Mouse (Mus musculus): Measurements from ENCODE around the gene Supt3.

Gene Supt3

DNA sequence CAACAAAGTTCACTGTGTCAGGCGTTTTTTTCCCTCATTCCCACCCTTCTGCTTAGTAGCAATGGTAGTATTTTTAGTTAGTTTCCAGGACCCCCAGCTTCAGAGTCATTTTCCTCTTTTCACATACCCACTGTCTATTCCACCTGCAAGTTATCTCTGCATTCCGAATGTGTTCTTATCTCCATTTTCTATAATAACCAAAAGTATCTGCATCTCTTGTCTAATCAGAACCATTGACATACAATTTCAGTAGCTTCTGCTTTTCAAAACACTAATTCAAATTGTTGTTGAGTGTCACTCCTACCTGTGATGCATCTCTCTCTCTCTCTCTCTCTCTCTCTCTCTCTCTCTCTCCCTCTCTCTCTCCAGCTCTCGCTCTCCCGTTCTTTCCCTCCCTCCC lies 3.4 kb downstream of the Supt3 start:
- no peak for DNase-seq (ENCODE audit: low spot score in 2 of 2)

- DNase-seq (ENCODE audit: low spot score in 2 of 2) = no peak
These were observed 5.4 kb downstream of the Supt3 start for GRCm38 (mm10) chr17:44782366-44782765.

- no peak for DNase-seq (ENCODE audit: low spot score in 2 of 2)
These were observed 6.2 kb downstream of the Supt3 start for GRCm38 (mm10) chr17:44783143-44783542.

DNA sequence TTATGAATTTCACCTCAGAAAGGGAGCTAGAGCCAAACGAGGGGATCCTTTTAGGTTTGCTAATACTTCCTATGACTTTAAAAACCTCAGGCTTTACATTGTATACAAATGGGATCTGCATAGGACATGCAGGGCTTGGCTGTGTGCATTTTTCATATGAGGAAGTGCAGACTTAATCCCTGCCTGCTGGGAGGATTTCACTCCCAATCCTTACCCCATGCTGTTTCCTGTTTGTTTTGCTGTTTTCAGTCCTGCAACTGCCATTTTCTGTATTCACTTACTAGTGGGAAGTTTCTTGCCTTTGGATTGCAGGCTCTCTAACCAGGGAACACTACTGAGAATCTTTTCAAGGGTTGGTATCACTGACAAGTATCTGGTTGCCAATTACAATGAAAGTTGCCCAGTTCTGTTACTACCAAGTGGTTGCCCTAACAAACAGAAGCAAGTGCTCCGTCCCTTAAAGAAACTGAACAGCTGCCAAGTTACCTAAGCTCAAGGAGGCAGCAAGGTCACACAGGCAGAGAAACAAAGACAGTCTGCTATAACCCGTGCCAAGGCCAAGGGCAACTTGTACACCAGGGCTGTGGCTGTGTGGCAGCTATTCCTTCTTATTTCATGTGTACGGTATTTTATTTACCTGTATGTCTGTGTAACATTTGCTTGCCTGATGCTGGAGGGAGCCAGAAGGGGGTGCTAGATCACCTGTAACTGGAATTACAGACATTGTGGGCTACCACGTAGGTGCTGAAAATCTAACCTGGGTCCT lies 12.2 kb downstream of the Supt3 start:
- DNase-seq (ENCODE audit: low spot score in 2 of 2) = no peak

GRCm38 (mm10) chr17:44792218-44792917 lies 15.4 kb downstream of the Supt3 start:
- peak; percentile 64 to 75 for DNase-seq (ENCODE audit: low spot score in 2 of 2)

DNA sequence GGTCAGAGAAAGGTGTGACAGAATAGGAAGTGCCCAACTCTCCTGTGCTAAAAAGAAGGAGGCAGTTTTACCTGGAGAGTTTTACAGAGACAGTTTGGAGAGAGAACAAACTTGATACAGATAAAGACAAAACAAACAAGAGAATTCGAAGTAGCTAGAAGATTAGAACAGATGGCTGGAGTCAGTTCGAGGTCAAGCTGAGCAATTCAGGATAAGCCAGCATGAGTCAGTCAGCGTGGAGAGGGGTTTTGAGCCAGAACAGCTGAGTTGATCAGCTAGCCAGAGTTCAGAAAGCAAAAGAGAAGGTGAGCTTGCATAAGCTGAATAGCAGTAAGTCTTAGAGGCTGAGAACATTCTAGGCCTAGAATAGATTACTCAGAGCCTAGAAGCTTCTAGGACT lies 20.4 kb downstream of the Supt3 start:
- DNase-seq (ENCODE audit: low spot score in 2 of 2) = no peak

GRCm38 (mm10) chr17:44807031-44807430 lies 30.1 kb downstream of the Supt3 start:
- no peak for DNase-seq (ENCODE audit: low spot score in 2 of 2)

- no peak for DNase-seq (ENCODE audit: low spot score in 2 of 2)
These were observed 37.7 kb downstream of the Supt3 start, which contains the start of gene Runx2 for GRCm38 (mm10) chr17:44814508-44815175. Gene Runx2 (minus strand): TSS chr17:44814797.

- no peak for DNase-seq (ENCODE audit: low spot score in 2 of 2)
These were observed 41.9 kb downstream of the Supt3 start for GRCm38 (mm10) chr17:44818825-44819224.

GRCm38 (mm10) chr17:44819816-44820215 lies 42.9 kb downstream of the Supt3 start:
- no peak for DNase-seq (ENCODE audit: low spot score in 2 of 2)

GRCm38 (mm10) chr17:44821940-44822339 lies 45.0 kb downstream of the Supt3 start:
- DNase-seq (ENCODE audit: low spot score in 2 of 2) = no peak

- DNase-seq (ENCODE audit: low spot score in 2 of 2) = no peak
These were observed 50.2 kb downstream of the Supt3 start for GRCm38 (mm10) chr17:44827124-44827523.

DNA sequence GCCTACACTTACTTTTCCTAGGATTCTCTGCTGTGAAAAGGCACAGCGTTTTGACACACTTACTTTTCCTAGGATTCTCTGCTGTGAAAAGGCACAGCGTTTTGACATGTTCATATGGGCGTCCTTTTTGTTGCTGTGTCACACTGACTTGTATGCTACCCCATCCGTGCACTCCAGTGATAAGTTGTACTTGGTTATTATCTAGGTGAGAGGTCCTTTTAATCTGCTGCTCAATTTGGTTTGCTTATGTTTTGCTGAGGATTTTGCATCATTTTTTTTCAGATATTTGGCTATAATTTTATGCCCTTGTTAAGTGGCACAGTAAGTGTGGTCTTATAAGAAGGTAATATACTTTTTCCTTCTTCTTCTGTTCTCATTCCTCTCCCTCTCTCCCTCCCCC lies 51.0 kb downstream of the Supt3 start:
- DNase-seq (ENCODE audit: low spot score in 2 of 2) = no peak

- DNase-seq (ENCODE audit: low spot score in 2 of 2) = no peak
These were observed 52.6 kb downstream of the Supt3 start for GRCm38 (mm10) chr17:44829587-44829986.

- DNase-seq (ENCODE audit: low spot score in 2 of 2) = no peak
These were observed 54.2 kb downstream of the Supt3 start for GRCm38 (mm10) chr17:44831201-44831600.

GRCm38 (mm10) chr17:44842184-44842583 lies 65.2 kb downstream of the Supt3 start:
- peak in 1 of 2 experiments; percentile 25 for DNase-seq (ENCODE audit: low spot score in 2 of 2)

DNA sequence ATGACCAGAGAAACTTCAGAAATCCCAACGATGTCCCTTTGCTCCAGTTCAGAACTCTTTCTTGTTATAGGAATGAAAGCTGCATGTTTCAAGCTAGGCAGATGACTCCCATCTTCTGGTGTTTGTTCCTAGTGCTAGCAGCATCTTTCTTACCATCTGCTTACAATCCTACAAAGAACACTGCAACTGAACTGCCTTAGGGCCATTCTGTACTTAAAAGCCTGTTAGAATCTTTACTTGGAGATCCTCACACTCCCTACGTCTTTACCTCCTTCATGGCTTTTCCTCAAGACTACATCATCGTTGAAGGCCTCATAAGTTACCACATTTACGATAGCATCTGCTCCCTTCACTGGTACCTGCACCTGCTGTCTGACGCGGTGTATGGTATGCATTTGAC lies 86.2 kb downstream of the Supt3 start:
- DNase-seq (ENCODE audit: low spot score in 2 of 2) = no peak

DNA sequence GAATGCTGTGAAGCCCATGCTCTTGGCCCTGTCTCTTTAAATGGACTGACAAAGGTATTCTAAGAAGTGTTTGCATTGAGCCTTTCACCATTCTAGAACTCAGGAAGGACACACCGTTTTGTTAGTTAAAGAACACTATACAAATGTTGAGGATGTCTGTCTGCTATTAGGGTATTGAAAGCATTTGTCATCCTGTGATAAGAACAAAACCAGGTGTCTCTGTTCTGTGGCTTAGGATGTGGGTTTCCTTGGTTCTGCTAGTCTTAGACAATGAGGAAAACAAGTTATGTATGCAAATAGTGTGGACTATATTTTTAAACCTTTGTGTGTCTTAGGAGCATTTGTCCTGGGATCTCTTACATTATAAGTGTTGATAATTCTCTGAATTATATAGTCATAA lies 116.6 kb downstream of the Supt3 start:
- DNase-seq (ENCODE audit: low spot score in 2 of 2) = no peak

- DNase-seq (ENCODE audit: low spot score in 2 of 2) = no peak
These were observed 166.7 kb downstream of the Supt3 start for GRCm38 (mm10) chr17:44943536-44944090.

GRCm38 (mm10) chr17:44945333-44945732 lies 168.4 kb downstream of the Supt3 start:
- no peak for DNase-seq (ENCODE audit: low spot score in 2 of 2)

GRCm38 (mm10) chr17:44948321-44948720 lies 171.4 kb downstream of the Supt3 start:
- no peak for DNase-seq (ENCODE audit: low spot score in 2 of 2)

GRCm38 (mm10) chr17:44956671-44957070 lies 179.7 kb downstream of the Supt3 start:
- no peak for DNase-seq (ENCODE audit: low spot score in 2 of 2)
